Mouse (Mus musculus): ENCODE measurements at regions not wholly inside any gene's neighbourhood (a gene's known extent, or its start where the extent isn't known, plus 50 kb on each side); places are given as distances from the start of the nearest gene placed in this dataset.

GRCm38 (mm10) chr1:77944327-77944645 is 252.6 kb downstream of the Pax3 start:
- Histone ChIP-seq H3K4me1 (ENCODE audit: control insufficient read depth, insufficient read depth, low read length) (peaks cover 10% of the 10 kb centered on the region), H3K27ac (ENCODE audit: insufficient read depth, low read length) (no peak overlapping the region), H3K4me3 (ENCODE audit: insufficient read depth, low read length) (no peak overlapping the region)
- no peak for TF ChIP-seq CTCF (IDR thresholded peaks at IDR 0.05; ENCODE audit: borderline replicate concordance, insufficient read depth, low read length)
- no peak for TF ChIP-seq POLR2A (IDR thresholded peaks at IDR 0.05; ENCODE audit: low read depth, low read length)

GRCm38 (mm10) chr1:77943633-77944326 is 253.2 kb downstream of the Pax3 start:
- no peak overlapping the region for H3K27ac ChIP-seq (ENCODE audit: insufficient read depth, low read length)
- no peak overlapping the region for H3K4me3 ChIP-seq (ENCODE audit: insufficient read depth, low read length)
- peaks cover 10% of the 10 kb centered on the region for H3K4me1 ChIP-seq (ENCODE audit: control insufficient read depth, insufficient read depth, low read length)
- TF ChIP-seq CTCF (IDR thresholded peaks at IDR 0.05; ENCODE audit: borderline replicate concordance, insufficient read depth, low read length) (no peak), POLR2A (IDR thresholded peaks at IDR 0.05; ENCODE audit: low read depth, low read length) (no peak)

GRCm38 (mm10) chr1:77943101-77943500 is 253.8 kb downstream of the Pax3 start:
- no peak overlapping the region for H3K27ac ChIP-seq (ENCODE audit: insufficient read depth, low read length)
- TF ChIP-seq CTCF (IDR thresholded peaks at IDR 0.05; ENCODE audit: borderline replicate concordance, insufficient read depth, low read length), result 0 out of 2 replicates have a peak, but pooled peaks have one; percentile 14
- TF ChIP-seq POLR2A (IDR thresholded peaks at IDR 0.05; ENCODE audit: low read depth, low read length), result no peak
- H3K4me3 ChIP-seq (ENCODE audit: insufficient read depth, low read length), result no peak overlapping the region
- H3K4me1 ChIP-seq (ENCODE audit: control insufficient read depth, insufficient read depth, low read length), result peaks cover 7% of the 10 kb centered on the region

- TF ChIP-seq POLR2A (IDR thresholded peaks at IDR 0.05; ENCODE audit: low read depth, low read length) (no peak), CTCF (IDR thresholded peaks at IDR 0.05; ENCODE audit: borderline replicate concordance, insufficient read depth, low read length) (no peak)
- H3K27ac ChIP-seq (ENCODE audit: insufficient read depth, low read length), result no peak overlapping the region
- no peaks in the 10 kb centered on the region for H3K4me1 ChIP-seq (ENCODE audit: control insufficient read depth, insufficient read depth, low read length)
- H3K4me3 ChIP-seq (ENCODE audit: insufficient read depth, low read length), result no peak overlapping the region
Measured at GRCm38 (mm10) chr1:77933095-77933766, 263.7 kb downstream of the Pax3 start.

- Histone ChIP-seq H3K4me3 (ENCODE audit: insufficient read depth, low read length) (no peak overlapping the region), H3K27ac (ENCODE audit: insufficient read depth, low read length) (no peak overlapping the region), H3K4me1 (ENCODE audit: control insufficient read depth, insufficient read depth, low read length) (no peaks in the 10 kb centered on the region)
- TF ChIP-seq CTCF (IDR thresholded peaks at IDR 0.05; ENCODE audit: borderline replicate concordance, insufficient read depth, low read length), result no peak
- TF ChIP-seq POLR2A (IDR thresholded peaks at IDR 0.05; ENCODE audit: low read depth, low read length), result no peak
Measured at GRCm38 (mm10) chr1:77932226-77932625, 264.7 kb downstream of the Pax3 start.

GRCm38 (mm10) chr1:77930661-77931060 is 266.3 kb downstream of the Pax3 start:
- Histone ChIP-seq H3K4me1 (ENCODE audit: control insufficient read depth, insufficient read depth, low read length) (no peaks in the 10 kb centered on the region), H3K27ac (ENCODE audit: insufficient read depth, low read length) (no peak overlapping the region), H3K4me3 (ENCODE audit: insufficient read depth, low read length) (no peak overlapping the region)
- TF ChIP-seq POLR2A (IDR thresholded peaks at IDR 0.05; ENCODE audit: low read depth, low read length) (no peak), CTCF (IDR thresholded peaks at IDR 0.05; ENCODE audit: borderline replicate concordance, insufficient read depth, low read length) (no peak)

- Histone ChIP-seq H3K27ac (ENCODE audit: insufficient read depth, low read length) (no peak overlapping the region), H3K4me1 (ENCODE audit: control insufficient read depth, insufficient read depth, low read length) (no peaks in the 10 kb centered on the region), H3K4me3 (ENCODE audit: insufficient read depth, low read length) (no peak overlapping the region)
- TF ChIP-seq CTCF (IDR thresholded peaks at IDR 0.05; ENCODE audit: borderline replicate concordance, insufficient read depth, low read length), result no peak
Measured at GRCm38 (mm10) chr1:77929552-77929951, 267.4 kb downstream of the Pax3 start.

GRCm38 (mm10) chr1:77926146-77926545 is 270.8 kb downstream of the Pax3 start:
- no peaks in the 10 kb centered on the region for H3K4me1 ChIP-seq (ENCODE audit: control insufficient read depth, insufficient read depth, low read length)
- no peak overlapping the region for H3K27ac ChIP-seq (ENCODE audit: insufficient read depth, low read length)
- H3K4me3 ChIP-seq (ENCODE audit: insufficient read depth, low read length), result no peak overlapping the region
- TF ChIP-seq CTCF (IDR thresholded peaks at IDR 0.05; ENCODE audit: borderline replicate concordance, insufficient read depth, low read length) (no peak), POLR2A (IDR thresholded peaks at IDR 0.05; ENCODE audit: low read depth, low read length) (no peak)

- TF ChIP-seq CTCF (IDR thresholded peaks at IDR 0.05; ENCODE audit: borderline replicate concordance, insufficient read depth, low read length) (no peak), POLR2A (IDR thresholded peaks at IDR 0.05; ENCODE audit: low read depth, low read length) (no peak)
- Histone ChIP-seq H3K27ac (ENCODE audit: insufficient read depth, low read length) (no peak overlapping the region), H3K4me3 (ENCODE audit: insufficient read depth, low read length) (no peak overlapping the region), H3K4me1 (ENCODE audit: control insufficient read depth, insufficient read depth, low read length) (no peaks in the 10 kb centered on the region)
Measured at GRCm38 (mm10) chr1:77896226-77896625, 300.7 kb downstream of the Pax3 start.

GRCm38 (mm10) chr1:77879026-77879425 is 317.9 kb downstream of the Pax3 start:
- no peak overlapping the region for H3K27ac ChIP-seq (ENCODE audit: insufficient read depth, low read length)
- no peaks in the 10 kb centered on the region for H3K4me1 ChIP-seq (ENCODE audit: control insufficient read depth, insufficient read depth, low read length)
- TF ChIP-seq POLR2A (IDR thresholded peaks at IDR 0.05; ENCODE audit: low read depth, low read length) (no peak), CTCF (IDR thresholded peaks at IDR 0.05; ENCODE audit: borderline replicate concordance, insufficient read depth, low read length) (no peak)
- no peak overlapping the region for H3K4me3 ChIP-seq (ENCODE audit: insufficient read depth, low read length)
